Mouse (Mus musculus): Measurements from ENCODE around the gene Ankrd13d. TPM values are rescaled to one million over a fixed set of nuclear protein-coding genes. Genes with fewer than 3 reads are reported as not detected.

Ankrd13d gene
- polyA plus RNA-seq, 1 experiment from 2014 or later, result 1.1 TPM

- Histone ChIP-seq H3K9me3 (replicated peaks) (no peaks in the 10 kb centered on the region), H3K27ac (peak overlapping the region; percentile 55), H3K36me3 (peaks cover 33% of the 10 kb centered on the region), H3K4me3 (no peak overlapping the region), H3K27me3 (no peaks in the 10 kb centered on the region), H3K4me2 (no peak overlapping the region), H3K4me1 (replicated peaks) (peaks cover 19% of the 10 kb centered on the region), H3K9ac (no peak overlapping the region)
- 54% methylated on average over 6 of the region's 6 CpGs for WGBS
- peak; percentile 71; the same call in 1 of the 2 replicates for ATAC-seq (replicated peaks; ENCODE audit: insufficient number of reproducible peaks, insufficient read depth, low FRiP score, low read depth)
Observed at GRCm38 (mm10) chr19:4315223-4315944, 32.4 kb upstream of the Ankrd13d start.

- Histone ChIP-seq H3K27ac (no peak overlapping the region), H3K9ac (no peak overlapping the region), H3K4me1 (replicated peaks) (peaks cover 16% of the 10 kb centered on the region), H3K4me2 (no peak overlapping the region), H3K4me3 (no peak overlapping the region), H3K27me3 (no peaks in the 10 kb centered on the region), H3K9me3 (replicated peaks) (no peaks in the 10 kb centered on the region), H3K36me3 (no peaks in the 10 kb centered on the region)
- no peak for ATAC-seq (replicated peaks; ENCODE audit: insufficient number of reproducible peaks, insufficient read depth, low FRiP score, low read depth)
Observed at GRCm38 (mm10) chr19:4309776-4310185, 26.8 kb upstream of the Ankrd13d start.

GRCm38 (mm10) chr19:4309302-4309701 is 26.4 kb upstream of the Ankrd13d start:
- no peak for ATAC-seq (replicated peaks; ENCODE audit: insufficient number of reproducible peaks, insufficient read depth, low FRiP score, low read depth)
- H3K27ac ChIP-seq, result no peak overlapping the region

GRCm38 (mm10) chr19:4306190-4306577 is 23.2 kb upstream of the Ankrd13d start, which contains the start of gene Grk2:
Gene Grk2, minus strand, starts transcription at chr19:4306222.
- peak within 1 kb of the TSS; percentile 70 for H3K4me3 ChIP-seq
- WGBS, result under 1% methylated on average over 26 of the region's 46 CpGs
- no peaks in the 10 kb centered on the region for H3K27me3 ChIP-seq
- H3K4me1 ChIP-seq (replicated peaks), result peaks cover 51% of the 10 kb centered on the region
- peak; percentile 77 for ATAC-seq (replicated peaks; ENCODE audit: insufficient number of reproducible peaks, insufficient read depth, low FRiP score, low read depth)
- peak within 1 kb of the TSS; percentile 83 for H3K4me2 ChIP-seq
- no peaks in the 10 kb centered on the region for H3K36me3 ChIP-seq
- H3K9me3 ChIP-seq (replicated peaks), result no peaks in the 10 kb centered on the region
- peak within 1 kb of the TSS; percentile 96 for H3K9ac ChIP-seq
- H3K27ac ChIP-seq, result peak within 1 kb of the TSS; percentile 74

More at GRCm38 (mm10) chr19:4309302-4309701, 26.4 kb upstream of the Ankrd13d start:
- no peak overlapping the region for H3K4me2 ChIP-seq
- H3K4me1 ChIP-seq (replicated peaks), result peaks cover 20% of the 10 kb centered on the region
- 89% methylated on average over 4 of the region's 4 CpGs for WGBS
- H3K9ac ChIP-seq, result no peak overlapping the region
- H3K9me3 ChIP-seq (replicated peaks), result no peaks in the 10 kb centered on the region
- no peaks in the 10 kb centered on the region for H3K36me3 ChIP-seq
- no peaks in the 10 kb centered on the region for H3K27me3 ChIP-seq
- no peak overlapping the region for H3K4me3 ChIP-seq

GRCm38 (mm10) chr19:4305491-4306189 is 22.7 kb upstream of the Ankrd13d start:
- Histone ChIP-seq H3K4me2 (peak overlapping the region; percentile 83), H3K4me1 (replicated peaks) (peaks cover 56% of the 10 kb centered on the region), H3K36me3 (no peaks in the 10 kb centered on the region), H3K27ac (peak overlapping the region; percentile 74), H3K9me3 (replicated peaks) (no peaks in the 10 kb centered on the region), H3K27me3 (no peaks in the 10 kb centered on the region), H3K9ac (peak overlapping the region; percentile 96), H3K4me3 (peak overlapping the region; percentile 70)
- peak; percentile 69 for ATAC-seq (replicated peaks; ENCODE audit: insufficient number of reproducible peaks, insufficient read depth, low FRiP score, low read depth)
- WGBS, result under 1% methylated on average over 63 of the region's 68 CpGs

- H3K4me2 ChIP-seq, result peak overlapping the region; percentile 83
- H3K4me1 ChIP-seq (replicated peaks), result peaks cover 64% of the 10 kb centered on the region
- peak overlapping the region; percentile 74 for H3K27ac ChIP-seq
- peak overlapping the region; percentile 70 for H3K4me3 ChIP-seq
- no peaks in the 10 kb centered on the region for H3K27me3 ChIP-seq
- ATAC-seq (replicated peaks; ENCODE audit: insufficient number of reproducible peaks, insufficient read depth, low FRiP score, low read depth), result no peak
- H3K9me3 ChIP-seq (replicated peaks), result no peaks in the 10 kb centered on the region
- H3K9ac ChIP-seq, result peak overlapping the region; percentile 96
- no peaks in the 10 kb centered on the region for H3K36me3 ChIP-seq
- WGBS, result 48% methylated on average over 4 of the region's 4 CpGs
Observed at GRCm38 (mm10) chr19:4304871-4305321, 22.0 kb upstream of the Ankrd13d start.

- Histone ChIP-seq H3K27me3 (no peaks in the 10 kb centered on the region), H3K36me3 (no peaks in the 10 kb centered on the region), H3K27ac (peak overlapping the region; percentile 74), H3K9me3 (replicated peaks) (no peaks in the 10 kb centered on the region), H3K4me1 (replicated peaks) (peaks cover 63% of the 10 kb centered on the region), H3K4me3 (peak overlapping the region; percentile 70), H3K4me2 (peak overlapping the region; percentile 83), H3K9ac (peak overlapping the region; percentile 96; the same call in 1 of the 2 replicates)
- WGBS, result 64% methylated on average over 5 of the region's 5 CpGs
- ATAC-seq (replicated peaks; ENCODE audit: insufficient number of reproducible peaks, insufficient read depth, low FRiP score, low read depth), result no peak
Observed at GRCm38 (mm10) chr19:4304251-4304821, 21.4 kb upstream of the Ankrd13d start.

- Histone ChIP-seq H3K4me3 (peak overlapping the region; percentile 70), H3K9me3 (replicated peaks) (no peaks in the 10 kb centered on the region), H3K4me1 (replicated peaks) (peaks cover 66% of the 10 kb centered on the region), H3K4me2 (peak overlapping the region; percentile 83), H3K27ac (peak overlapping the region; percentile 74), H3K9ac (no peak overlapping the region), H3K27me3 (no peaks in the 10 kb centered on the region), H3K36me3 (no peaks in the 10 kb centered on the region)
- 80% methylated on average over 5 of the region's 5 CpGs for WGBS
- ATAC-seq (replicated peaks; ENCODE audit: insufficient number of reproducible peaks, insufficient read depth, low FRiP score, low read depth), result no peak
Observed at GRCm38 (mm10) chr19:4303640-4303995, 20.7 kb upstream of the Ankrd13d start.

GRCm38 (mm10) chr19:4302936-4303639 is 20.2 kb upstream of the Ankrd13d start:
- H3K9ac ChIP-seq, result peak overlapping the region; percentile 28; the same call in 1 of the 2 replicates

GRCm38 (mm10) chr19:4301735-4302651 is 19.1 kb upstream of the Ankrd13d start:
- ATAC-seq (replicated peaks; ENCODE audit: insufficient number of reproducible peaks, insufficient read depth, low FRiP score, low read depth), result no peak; the same call in 1 of the 2 replicates
- Histone ChIP-seq H3K4me3 (peak overlapping the region; percentile 15; the same call in 1 of the 2 replicates), H3K4me1 (replicated peaks) (peaks cover 70% of the 10 kb centered on the region), H3K4me2 (peak overlapping the region; percentile 55), H3K9me3 (replicated peaks) (no peaks in the 10 kb centered on the region), H3K27ac (peak overlapping the region; percentile 74), H3K9ac (peak overlapping the region; percentile 28; the same call in 1 of the 2 replicates), H3K27me3 (no peaks in the 10 kb centered on the region), H3K36me3 (no peaks in the 10 kb centered on the region)
- WGBS, result 19% methylated on average over 21 of the region's 21 CpGs

More at GRCm38 (mm10) chr19:4302936-4303639, 20.2 kb upstream of the Ankrd13d start:
- H3K4me2 ChIP-seq, result peak overlapping the region; percentile 55
- H3K36me3 ChIP-seq, result no peaks in the 10 kb centered on the region
- ATAC-seq (replicated peaks; ENCODE audit: insufficient number of reproducible peaks, insufficient read depth, low FRiP score, low read depth), result no peak
- H3K4me1 ChIP-seq (replicated peaks), result peaks cover 66% of the 10 kb centered on the region
- no peaks in the 10 kb centered on the region for H3K9me3 ChIP-seq (replicated peaks)
- peak overlapping the region; percentile 70; the same call in 1 of the 2 replicates for H3K4me3 ChIP-seq
- H3K27ac ChIP-seq, result peak overlapping the region; percentile 74
- WGBS, result 56% methylated on average over 7 of the region's 7 CpGs
- H3K27me3 ChIP-seq, result no peaks in the 10 kb centered on the region
